Mouse (Mus musculus): Measurements from ENCODE around the gene Fcna.

Fcna gene

DNA sequence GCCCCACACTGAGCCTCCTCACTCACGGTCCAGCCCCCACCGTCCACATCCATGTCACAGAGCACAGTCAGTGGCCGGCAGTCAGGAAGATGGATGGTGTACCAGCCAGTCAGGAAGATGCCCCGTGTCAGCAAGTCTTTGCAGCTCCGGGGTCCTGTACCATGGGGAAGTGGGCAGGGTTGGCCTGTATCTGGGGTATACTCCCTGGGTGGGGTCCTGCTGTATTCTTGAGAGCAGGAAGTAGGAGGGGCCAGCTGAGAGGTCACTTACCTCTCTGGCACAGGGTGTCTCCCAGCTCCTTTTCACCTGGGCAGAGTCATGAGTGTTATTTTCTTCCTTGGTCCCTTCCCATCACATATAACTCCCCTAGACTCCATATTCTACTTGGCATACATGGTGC lies 1.8 kb downstream of the Fcna start:
- no peaks in the 10 kb centered on the region for H3K27me3 ChIP-seq (ENCODE audit: control insufficient read depth, insufficient read depth, low read length, poor library complexity, severe bottlenecking)

DNA sequence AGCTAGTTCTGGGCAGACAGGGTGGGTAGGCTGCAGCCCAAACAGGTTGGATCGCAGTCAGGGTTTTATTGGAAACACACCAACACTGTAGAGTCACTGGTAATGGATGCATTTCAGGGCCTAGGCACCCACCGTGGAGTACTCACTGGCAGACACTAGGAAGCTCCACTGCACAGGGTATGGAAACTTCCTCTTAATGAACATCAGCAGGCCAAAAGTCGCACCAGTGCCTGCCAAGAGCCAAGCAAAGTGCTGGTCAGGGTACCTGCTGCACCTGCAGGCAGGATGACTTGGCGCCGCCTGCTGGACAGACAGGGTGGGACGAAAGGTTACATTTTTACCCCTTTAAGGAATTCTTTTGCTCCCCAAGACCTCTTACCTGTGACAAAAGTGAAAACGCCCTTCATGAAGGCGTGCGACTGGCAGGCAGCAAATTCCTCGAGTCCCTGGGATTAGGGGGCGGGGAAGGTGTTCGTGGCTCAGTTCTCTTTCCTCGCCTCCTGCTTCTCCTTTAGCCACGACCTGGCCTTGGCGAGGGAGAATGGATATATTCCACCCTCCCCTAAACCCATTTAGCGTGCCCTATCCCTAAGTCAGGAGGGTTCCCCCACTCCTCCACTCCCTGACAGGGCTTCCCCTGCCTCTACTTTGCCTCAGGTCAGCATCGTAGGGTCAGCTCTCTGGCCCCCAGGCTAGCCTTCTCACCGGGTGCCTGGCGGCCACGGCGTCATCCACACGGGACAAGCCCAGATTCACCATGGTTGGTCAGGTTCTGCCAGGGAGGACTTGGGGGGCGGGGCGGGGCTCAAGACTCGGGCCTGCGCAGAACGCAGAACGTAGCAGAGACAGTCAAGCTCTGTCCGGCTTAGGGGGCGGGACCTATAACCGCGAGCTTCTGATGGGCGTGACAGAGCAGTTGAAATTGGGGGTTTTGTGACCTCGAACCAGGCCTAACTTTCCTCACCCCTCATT lies 6.3 kb downstream of the Fcna start, which contains the start of gene Tmem141:
Tmem141 (minus strand) TSS at position 777 of the 972 bp plus-strand sequence.
- no peaks in the 10 kb centered on the region for H3K36me3 ChIP-seq (ENCODE audit: control insufficient read depth, insufficient read depth, low read length, poor library complexity, severe bottlenecking)

More for the DNA sequence above, 1.8 kb downstream of the Fcna start:
- H3K36me3 ChIP-seq (ENCODE audit: control insufficient read depth, insufficient read depth, low read length, poor library complexity, severe bottlenecking), result no peaks in the 10 kb centered on the region
- DNase-seq (ENCODE audit: low read depth, low spot score), result no peak

GRCm38 (mm10) chr2:25620852-25621228 lies 7.0 kb downstream of the Fcna start:
- Histone ChIP-seq H3K36me3 (ENCODE audit: control insufficient read depth, insufficient read depth, low read length, poor library complexity, severe bottlenecking) (no peaks in the 10 kb centered on the region), H3K27me3 (ENCODE audit: control insufficient read depth, insufficient read depth, low read length, poor library complexity, severe bottlenecking) (no peaks in the 10 kb centered on the region)
- DNase-seq (ENCODE audit: low read depth, low spot score), result no peak

More for the DNA sequence above, 6.3 kb downstream of the Fcna start, which contains the start of gene Tmem141:
- H3K27me3 ChIP-seq (ENCODE audit: control insufficient read depth, insufficient read depth, low read length, poor library complexity, severe bottlenecking), result no peaks in the 10 kb centered on the region
- DNase-seq (ENCODE audit: low read depth, low spot score), result peak; percentile 66

- no peak for DNase-seq (ENCODE audit: low read depth, low spot score)
- H3K27me3 ChIP-seq (ENCODE audit: control insufficient read depth, insufficient read depth, low read length, poor library complexity, severe bottlenecking), result no peaks in the 10 kb centered on the region
- no peaks in the 10 kb centered on the region for H3K36me3 ChIP-seq (ENCODE audit: control insufficient read depth, insufficient read depth, low read length, poor library complexity, severe bottlenecking)
Measured at GRCm38 (mm10) chr2:25620386-25620785, 7.4 kb downstream of the Fcna start.

DNA sequence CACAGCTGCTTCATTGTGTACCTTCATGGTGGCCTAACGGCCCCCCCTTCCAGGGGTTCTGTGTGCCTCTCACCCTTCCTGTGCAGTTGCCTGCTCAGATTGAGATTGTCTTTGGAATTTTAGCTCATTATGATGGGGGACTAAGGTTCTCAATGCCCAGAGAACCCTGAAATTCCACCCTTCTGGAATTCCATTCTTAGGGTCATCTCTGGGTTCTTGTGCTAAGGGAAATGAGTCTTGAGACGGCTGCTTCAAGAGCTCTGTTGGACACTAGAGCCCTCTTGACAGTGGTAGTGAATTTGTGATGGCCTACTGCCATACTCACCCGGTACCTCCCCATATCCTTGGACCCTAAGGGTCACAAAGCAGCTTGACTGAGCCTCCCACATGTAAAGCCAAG lies 10.3 kb downstream of the Fcna start, which contains the start of gene Ccdc183:
Ccdc183 (minus strand) TSS at position 101 of the 400 bp plus-strand sequence.
- H3K27me3 ChIP-seq (ENCODE audit: control insufficient read depth, insufficient read depth, low read length, poor library complexity, severe bottlenecking), result no peaks in the 10 kb centered on the region
- no peak for DNase-seq (ENCODE audit: low read depth, low spot score)
- no peaks in the 10 kb centered on the region for H3K36me3 ChIP-seq (ENCODE audit: control insufficient read depth, insufficient read depth, low read length, poor library complexity, severe bottlenecking)

- H3K27me3 ChIP-seq (ENCODE audit: control insufficient read depth, insufficient read depth, low read length, poor library complexity, severe bottlenecking), result no peaks in the 10 kb centered on the region
- DNase-seq (ENCODE audit: low read depth, low spot score), result no peak
- H3K36me3 ChIP-seq (ENCODE audit: control insufficient read depth, insufficient read depth, low read length, poor library complexity, severe bottlenecking), result no peaks in the 10 kb centered on the region
Measured at GRCm38 (mm10) chr2:25616398-25616797, 11.4 kb downstream of the Fcna start.

DNA sequence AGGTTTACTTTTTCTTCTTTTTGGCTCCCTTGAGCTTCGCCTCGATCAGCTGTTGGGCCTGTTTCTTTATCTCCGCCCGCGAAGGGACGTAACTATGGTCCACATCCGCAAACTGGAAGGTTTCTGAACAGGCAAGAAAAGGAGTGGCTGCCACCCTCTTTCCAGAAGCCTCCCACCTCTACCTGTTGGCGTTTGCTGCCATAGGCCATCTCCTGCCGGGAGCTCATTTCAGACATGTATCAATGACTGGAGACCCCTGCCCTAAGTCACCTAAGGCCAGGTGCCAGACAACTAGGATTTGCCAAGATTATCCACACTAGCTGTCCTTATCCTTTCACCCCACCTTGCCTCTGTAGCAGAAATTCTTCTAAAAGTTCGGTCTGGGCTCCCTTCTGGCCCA lies 19.2 kb downstream of the Fcna start:
- DNase-seq (ENCODE audit: low read depth, low spot score), result no peak
- no peaks in the 10 kb centered on the region for H3K36me3 ChIP-seq (ENCODE audit: control insufficient read depth, insufficient read depth, low read length, poor library complexity, severe bottlenecking)
- H3K27me3 ChIP-seq (ENCODE audit: control insufficient read depth, insufficient read depth, low read length, poor library complexity, severe bottlenecking), result no peaks in the 10 kb centered on the region

DNA sequence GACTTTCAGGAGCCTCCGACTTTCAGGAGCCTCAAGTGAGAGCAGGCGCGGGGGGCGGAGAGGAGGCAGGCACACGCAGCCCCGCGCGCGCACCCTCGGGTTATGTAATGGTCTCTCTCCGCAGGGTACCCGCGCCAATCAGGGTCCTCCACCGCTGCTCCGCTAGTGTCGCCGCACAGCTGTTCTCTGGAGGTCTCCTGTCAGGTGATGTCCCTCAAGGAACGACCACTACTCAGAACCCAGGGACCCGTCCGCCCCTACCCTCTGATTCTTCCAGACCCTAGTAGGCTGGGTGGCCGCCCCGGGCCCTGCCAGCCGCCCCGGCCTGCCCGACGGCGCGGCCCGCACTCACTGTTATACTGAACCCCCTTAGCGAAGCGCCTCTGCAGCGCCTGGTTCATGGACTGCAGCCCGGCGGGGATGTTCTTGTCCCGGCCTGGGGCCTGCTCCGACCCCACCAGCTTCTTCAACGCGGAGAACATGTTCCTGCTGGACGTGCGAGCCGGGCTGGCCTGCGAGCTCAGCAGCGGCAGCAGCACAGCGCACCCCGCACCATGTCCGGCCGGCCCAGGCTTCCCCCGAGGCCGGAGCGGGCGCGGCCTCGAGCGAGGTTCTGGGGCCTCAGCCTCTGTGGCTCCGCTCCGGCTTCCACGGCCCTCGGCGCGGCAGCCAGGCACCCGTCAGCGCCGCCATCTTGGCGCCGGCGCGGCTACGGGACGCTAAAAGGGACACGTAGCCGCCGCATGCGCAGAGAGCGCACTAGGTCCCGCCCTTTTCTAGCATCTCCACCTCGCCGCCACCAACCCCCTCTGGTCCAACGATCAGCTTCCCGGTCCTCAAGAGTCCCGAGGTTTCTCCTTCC lies 19.8 kb downstream of the Fcna start, which contains the start of gene Rabl6:
Rabl6 (minus strand) TSS at position 761 of the 862 bp plus-strand sequence.
- DNase-seq (ENCODE audit: low read depth, low spot score), result peak; percentile 90
- no peaks in the 10 kb centered on the region for H3K36me3 ChIP-seq (ENCODE audit: control insufficient read depth, insufficient read depth, low read length, poor library complexity, severe bottlenecking)

DNA sequence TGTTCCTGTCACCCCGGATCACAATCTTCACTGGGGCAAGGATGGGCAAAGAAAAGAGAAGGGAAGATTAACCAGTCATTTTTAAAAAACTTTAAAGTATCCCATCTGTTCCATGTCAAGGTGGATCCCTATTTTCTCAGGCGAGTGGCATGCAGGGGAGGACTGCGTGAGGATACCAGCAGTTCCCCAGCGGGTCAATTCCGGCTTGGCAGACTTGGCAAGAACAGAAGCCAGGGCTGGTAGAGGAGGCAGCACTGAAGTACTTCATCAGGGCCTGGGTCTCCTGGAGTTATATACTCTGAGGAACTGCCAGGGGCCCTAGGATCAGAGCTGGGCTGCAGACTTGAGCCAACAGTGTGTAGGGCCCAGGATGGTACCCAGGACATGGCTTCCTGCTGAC lies 25.3 kb downstream of the Fcna start:
- no peaks in the 10 kb centered on the region for H3K27me3 ChIP-seq (ENCODE audit: control insufficient read depth, insufficient read depth, low read length, poor library complexity, severe bottlenecking)
- peaks cover 6% of the 10 kb centered on the region for H3K36me3 ChIP-seq (ENCODE audit: control insufficient read depth, insufficient read depth, low read length, poor library complexity, severe bottlenecking)
- DNase-seq (ENCODE audit: low read depth, low spot score), result no peak

More for the DNA sequence above, 19.8 kb downstream of the Fcna start, which contains the start of gene Rabl6:
- H3K27me3 ChIP-seq (ENCODE audit: control insufficient read depth, insufficient read depth, low read length, poor library complexity, severe bottlenecking), result no peaks in the 10 kb centered on the region

DNA sequence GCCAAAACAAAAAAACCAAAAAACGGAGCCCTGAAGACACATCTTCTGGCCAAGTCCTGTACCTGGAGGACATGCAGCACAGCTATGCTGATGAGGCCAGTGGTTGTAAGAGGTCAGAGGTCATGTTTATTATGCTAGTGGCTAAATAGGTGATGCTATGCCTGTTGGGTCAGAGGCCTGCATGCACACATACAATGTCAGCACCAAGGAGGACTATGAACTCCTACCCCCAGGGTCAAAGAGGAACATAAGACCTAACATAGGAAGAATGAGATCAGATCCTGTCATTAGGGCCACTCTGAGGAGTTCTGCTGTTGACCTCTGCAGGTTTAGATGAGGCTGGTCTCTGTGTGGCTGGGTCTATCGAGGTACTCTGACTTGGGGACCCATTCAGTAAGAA lies 27.8 kb downstream of the Fcna start:
- Histone ChIP-seq H3K27me3 (ENCODE audit: control insufficient read depth, insufficient read depth, low read length, poor library complexity, severe bottlenecking) (no peaks in the 10 kb centered on the region), H3K36me3 (ENCODE audit: control insufficient read depth, insufficient read depth, low read length, poor library complexity, severe bottlenecking) (peaks cover 14% of the 10 kb centered on the region)
- no peak for DNase-seq (ENCODE audit: low read depth, low spot score)

GRCm38 (mm10) chr2:25598749-25599148 lies 29.1 kb downstream of the Fcna start:
- Histone ChIP-seq H3K27me3 (ENCODE audit: control insufficient read depth, insufficient read depth, low read length, poor library complexity, severe bottlenecking) (no peaks in the 10 kb centered on the region), H3K36me3 (ENCODE audit: control insufficient read depth, insufficient read depth, low read length, poor library complexity, severe bottlenecking) (peaks cover 14% of the 10 kb centered on the region)
- DNase-seq (ENCODE audit: low read depth, low spot score), result no peak

- no peak for DNase-seq (ENCODE audit: low read depth, low spot score)
- no peaks in the 10 kb centered on the region for H3K27me3 ChIP-seq (ENCODE audit: control insufficient read depth, insufficient read depth, low read length, poor library complexity, severe bottlenecking)
- peaks cover 14% of the 10 kb centered on the region for H3K36me3 ChIP-seq (ENCODE audit: control insufficient read depth, insufficient read depth, low read length, poor library complexity, severe bottlenecking)
Measured at GRCm38 (mm10) chr2:25596765-25597510, 30.9 kb downstream of the Fcna start.

DNA sequence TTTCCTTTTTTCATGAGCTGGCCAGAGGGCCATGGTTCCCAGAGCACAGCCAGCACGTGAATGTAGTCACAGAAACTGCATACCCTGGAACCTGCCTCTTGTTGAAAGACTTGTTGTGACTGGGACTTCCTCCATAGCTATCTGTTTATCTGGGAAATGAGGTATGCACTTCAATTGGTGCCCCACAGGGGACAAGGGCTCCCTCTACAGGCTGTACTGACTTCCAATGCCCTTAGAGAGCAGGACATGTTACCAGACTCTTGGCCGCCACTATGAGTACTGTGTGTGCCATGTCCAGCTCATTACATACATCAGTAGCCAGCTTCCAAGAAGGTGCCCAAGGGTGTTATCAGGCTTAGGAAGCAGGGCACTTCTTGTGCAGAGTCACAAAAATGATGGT lies 36.0 kb downstream of the Fcna start:
- DNase-seq (ENCODE audit: low read depth, low spot score), result peak; percentile 57
- Histone ChIP-seq H3K36me3 (ENCODE audit: control insufficient read depth, insufficient read depth, low read length, poor library complexity, severe bottlenecking) (peaks cover 8% of the 10 kb centered on the region), H3K27me3 (ENCODE audit: control insufficient read depth, insufficient read depth, low read length, poor library complexity, severe bottlenecking) (no peaks in the 10 kb centered on the region)

DNA sequence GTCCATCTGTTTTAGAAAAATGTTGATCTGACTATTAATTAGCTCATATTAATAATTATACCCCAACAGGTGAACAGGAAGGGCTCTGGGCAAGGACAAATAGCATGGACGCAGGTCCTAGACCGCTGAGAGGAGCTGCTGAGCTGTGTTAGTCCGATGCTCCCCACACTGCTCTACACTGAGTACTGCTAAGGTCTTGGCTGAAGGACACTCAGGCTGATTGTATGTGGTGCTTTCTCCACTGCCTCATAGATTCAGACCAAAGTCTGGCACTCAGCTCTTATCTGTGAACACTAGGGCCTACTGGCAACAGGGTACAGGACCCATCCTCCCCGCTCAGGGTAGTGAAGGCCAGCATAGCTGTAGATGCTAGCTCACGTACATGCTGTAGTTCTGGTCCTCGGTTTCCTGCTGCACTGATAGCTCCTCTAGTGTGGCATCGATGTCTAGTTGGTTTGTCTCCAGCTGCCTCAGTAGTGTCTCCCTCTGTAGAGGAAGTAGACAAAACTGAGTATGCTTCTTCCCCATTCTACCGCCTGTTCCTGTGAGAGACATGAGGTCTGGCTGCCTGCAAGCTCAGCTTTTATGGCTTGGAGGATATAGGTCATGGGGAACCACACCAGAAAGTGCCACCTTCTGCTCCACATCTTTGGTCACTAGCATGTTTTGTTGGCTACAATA lies 39.5 kb downstream of the Fcna start:
- Histone ChIP-seq H3K36me3 (ENCODE audit: control insufficient read depth, insufficient read depth, low read length, poor library complexity, severe bottlenecking) (no peaks in the 10 kb centered on the region), H3K27me3 (ENCODE audit: control insufficient read depth, insufficient read depth, low read length, poor library complexity, severe bottlenecking) (no peaks in the 10 kb centered on the region)
- no peak for DNase-seq (ENCODE audit: low read depth, low spot score)

All from splenic B cell, adult 2 months (primary cell).